In genomic region chr4:138533877-138534276, GRCm38 (mm10) we compare ENCODE assay signal across 24 mouse cellular contexts.
DNase-seq lines count a peak whose midpoint lies in the region; ATAC-seq and TF ChIP-seq lines count a peak whose summit lies in the region.
"Had no signal": no experiment of that assay in that cellular context is flagged by ENCODE, and none has a peak within 500 bp of the region (broad histone marks: within the 10 kb centered on the region; RNA-seq: fewer than 3 reads in every experiment).

No protein-coding gene starts in this region.

- H3K4me2 ChIP-seq in forebrain, postnatal 0 days (ENCODE audit: low read depth): no peak overlapping the region
- no peak overlapping the region for H3K4me2 ChIP-seq in forebrain, embryonic 13.5 days
- H3K4me2 ChIP-seq in midbrain, postnatal 0 days (ENCODE audit: low read depth, low read length, poor library complexity, severe bottlenecking): no peak overlapping the region
- H3K4me2 ChIP-seq in midbrain, embryonic 13.5 days (replicated peaks): no peak overlapping the region
- H3K4me2 ChIP-seq: embryonic facial prominence, embryonic 12.5 days; embryonic facial prominence, embryonic 15.5 days; forebrain, embryonic 15.5 days; heart, embryonic 13.5 days; hindbrain, embryonic 15.5 days had no signal

- TF ChIP-seq CTCF in forebrain, postnatal 0 days (IDR thresholded peaks at IDR 0.05; ENCODE audit: low read depth): peak; percentile 25; the same call in 1 of the 2 replicates
- peak; percentile 56 for TF ChIP-seq CTCF in layer of hippocampus, adult 2 months (conservative IDR thresholded peaks at IDR 0.05)
- peak; percentile 42; the same call in 1 of the 2 replicates for TF ChIP-seq CTCF in midbrain, postnatal 0 days (IDR thresholded peaks at IDR 0.05)

- H3K9me3 ChIP-seq in forebrain, postnatal 0 days (ENCODE audit: low read length): no peaks in the 10 kb centered on the region
- H3K9me3 ChIP-seq in forebrain, embryonic 13.5 days (replicated peaks): no peaks in the 10 kb centered on the region
- no peaks in the 10 kb centered on the region for H3K9me3 ChIP-seq in midbrain, postnatal 0 days (ENCODE audit: low read length)
- H3K9me3 ChIP-seq in midbrain, embryonic 13.5 days: peaks cover 4% of the 10 kb centered on the region; the same call in 1 of the 2 replicates
- H3K9me3 ChIP-seq: embryonic facial prominence, embryonic 15.5 days; forebrain, embryonic 15.5 days; heart, embryonic 10.5 days; hindbrain, embryonic 15.5 days had no signal

- H3K36me3 ChIP-seq in forebrain, postnatal 0 days (ENCODE audit: insufficient read depth): no peaks in the 10 kb centered on the region
- H3K36me3 ChIP-seq in forebrain, embryonic 13.5 days (ENCODE audit: poor library complexity, severe bottlenecking): no peaks in the 10 kb centered on the region
- H3K36me3 ChIP-seq in midbrain, postnatal 0 days (ENCODE audit: insufficient read depth, low read length): no peaks in the 10 kb centered on the region
- H3K36me3 ChIP-seq in midbrain, embryonic 13.5 days: no peaks in the 10 kb centered on the region
- H3K36me3 ChIP-seq: embryonic facial prominence, embryonic 12.5 days; embryonic facial prominence, embryonic 15.5 days; forebrain, embryonic 15.5 days; heart, embryonic 10.5 days; heart, embryonic 13.5 days; hindbrain, embryonic 15.5 days had no signal

- H3K9ac ChIP-seq in forebrain, postnatal 0 days: no peak overlapping the region
- no peak overlapping the region for H3K9ac ChIP-seq in forebrain, embryonic 13.5 days
- H3K9ac ChIP-seq in midbrain, postnatal 0 days (replicated peaks; ENCODE audit: low read length, poor library complexity, severe bottlenecking): no peak overlapping the region
- H3K9ac ChIP-seq in midbrain, embryonic 13.5 days (replicated peaks): no peak overlapping the region
- H3K9ac ChIP-seq: embryonic facial prominence, embryonic 12.5 days; embryonic facial prominence, embryonic 15.5 days; forebrain, embryonic 15.5 days; heart, embryonic 13.5 days; hindbrain, embryonic 15.5 days had no signal

- peaks cover 18% of the 10 kb centered on the region for H3K4me1 ChIP-seq in forebrain, postnatal 0 days (ENCODE audit: insufficient read depth)
- peaks cover 35% of the 10 kb centered on the region for H3K4me1 ChIP-seq in forebrain, embryonic 13.5 days
- H3K4me1 ChIP-seq in midbrain, postnatal 0 days (ENCODE audit: insufficient read depth, low read length): peaks cover 12% of the 10 kb centered on the region
- H3K4me1 ChIP-seq in midbrain, embryonic 13.5 days (replicated peaks): peaks cover 20% of the 10 kb centered on the region
- H3K4me1 ChIP-seq: embryonic facial prominence, embryonic 12.5 days; embryonic facial prominence, embryonic 15.5 days; heart, embryonic 13.5 days had no signal

- H3K27ac ChIP-seq in forebrain, postnatal 0 days (ENCODE audit: low read depth, low read length): no peak overlapping the region
- no peak overlapping the region for H3K27ac ChIP-seq in forebrain, embryonic 13.5 days
- no peak overlapping the region for H3K27ac ChIP-seq in layer of hippocampus, adult 2 months
- H3K27ac ChIP-seq in midbrain, postnatal 0 days (ENCODE audit: low read depth, low read length): no peak overlapping the region
- no peak overlapping the region for H3K27ac ChIP-seq in midbrain, embryonic 13.5 days
- H3K27ac ChIP-seq: embryonic facial prominence, embryonic 12.5 days; embryonic facial prominence, embryonic 15.5 days; forebrain, embryonic 15.5 days; heart, adult 2 months; heart, embryonic 10.5 days; heart, embryonic 13.5 days; hindbrain, embryonic 15.5 days had no signal

- no peak for ATAC-seq in forebrain, postnatal 0 days
- ATAC-seq in forebrain, embryonic 13.5 days: no peak
- no peak for ATAC-seq in midbrain, postnatal 0 days (ENCODE audit: low FRiP score)
- no peak for ATAC-seq in midbrain, embryonic 13.5 days
- ATAC-seq: forebrain, embryonic 15.5 days had no signal

- H3K4me3 ChIP-seq in forebrain, postnatal 0 days (ENCODE audit: low read depth, low read length): no peak overlapping the region
- no peak overlapping the region for H3K4me3 ChIP-seq in forebrain, embryonic 13.5 days
- no peak overlapping the region for H3K4me3 ChIP-seq in layer of hippocampus, adult 2 months
- no peak overlapping the region for H3K4me3 ChIP-seq in midbrain, postnatal 0 days (ENCODE audit: low read depth, low read length)
- H3K4me3 ChIP-seq in midbrain, embryonic 13.5 days (replicated peaks): no peak overlapping the region
- H3K4me3 ChIP-seq: embryonic facial prominence, embryonic 12.5 days; embryonic facial prominence, embryonic 15.5 days; forebrain, embryonic 15.5 days; heart, adult 2 months; heart, embryonic 10.5 days; heart, embryonic 13.5 days; hindbrain, embryonic 15.5 days had no signal

- no peak for DNase-seq in forebrain, postnatal 0 days
- DNase-seq in layer of hippocampus, adult 2 months (ENCODE audit: low spot score in 2 of 2): no peak
- no peak for DNase-seq in layer of hippocampus, adult 11-12 months (ENCODE audit: low spot score)
- DNase-seq in midbrain, postnatal 0 days (ENCODE audit: low spot score): no peak
- no peak for DNase-seq in right cerebral cortex, postnatal 36 days (ENCODE audit: low spot score in 2 of 2)
- no peak for DNase-seq in yolk sac, embryonic 10.5 days (ENCODE audit: low spot score)
- DNase-seq: adrenal gland, postnatal 10 days; adrenal gland, postnatal 36 days; cerebellum, adult 18-20 months; cerebellum, adult 9-10 months; cerebellum, postnatal 25 days; gastrocnemius, postnatal 10 days; gastrocnemius, postnatal 36 days; heart, adult 2 months; heart, postnatal 14 days; heart, postnatal 4 days had no signal

- WGBS in forebrain, postnatal 0 days: 93% methylated on average over 2 of the region's 2 CpGs
- 88% methylated on average over 2 of the region's 2 CpGs for WGBS in forebrain, embryonic 13.5 days
- 82% methylated on average over 2 of the region's 2 CpGs for WGBS in midbrain, postnatal 0 days
- 90% methylated on average over 2 of the region's 2 CpGs for WGBS in midbrain, embryonic 13.5 days

- no peaks in the 10 kb centered on the region for H3K27me3 ChIP-seq in forebrain, postnatal 0 days (ENCODE audit: insufficient read depth, low read length)
- 0 out of 2 replicates have a peak, but pooled peaks cover 5% of the 10 kb centered on the region for H3K27me3 ChIP-seq in forebrain, embryonic 13.5 days
- H3K27me3 ChIP-seq in midbrain, postnatal 0 days (ENCODE audit: insufficient read depth, low read length): no peaks in the 10 kb centered on the region
- no peaks in the 10 kb centered on the region for H3K27me3 ChIP-seq in midbrain, embryonic 13.5 days
- H3K27me3 ChIP-seq: embryonic facial prominence, embryonic 12.5 days; embryonic facial prominence, embryonic 15.5 days; forebrain, embryonic 15.5 days; hindbrain, embryonic 15.5 days had no signal
